Mouse (Mus musculus): ENCODE measurements at regions not wholly inside any gene's neighbourhood (a gene's known extent, or its start where the extent isn't known, plus 50 kb on each side); places are given as distances from the start of the nearest gene placed in this dataset.
"Not testable (repeated sequence)": the region's sequence is repeated elsewhere in the genome, so short reads cannot be mapped to it uniquely, and the experiment has no call there.

DNA sequence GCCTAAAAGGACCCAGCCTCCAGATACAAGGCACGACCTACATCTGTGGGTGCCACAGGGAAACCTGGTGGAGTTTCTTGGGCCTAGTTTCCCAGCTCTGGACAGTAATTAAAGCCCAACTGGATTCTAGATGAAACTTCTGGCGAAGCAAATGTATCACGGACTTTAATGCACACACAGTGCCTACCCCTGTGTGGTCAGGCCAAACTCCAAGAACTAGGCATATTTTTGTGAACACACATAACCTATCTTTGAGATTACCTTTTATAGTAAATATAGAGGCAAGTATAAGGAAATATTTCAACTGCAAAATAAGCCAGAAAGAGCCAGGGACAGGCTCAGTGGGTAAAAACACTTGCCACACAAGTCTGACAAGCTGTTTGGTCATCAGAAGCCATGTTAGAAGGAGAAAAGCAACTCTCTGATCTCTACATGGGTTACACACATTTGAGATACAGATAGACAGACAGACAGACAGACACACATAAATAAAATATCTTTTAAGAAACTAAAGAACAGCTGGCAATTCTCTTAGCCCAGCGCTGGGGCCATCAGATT is 63.7 kb upstream of the Cpm start:
- no peaks in the 10 kb centered on the region for H3K27me3 ChIP-seq
- no peak for ATAC-seq (ENCODE audit: insufficient number of reproducible peaks, low FRiP score, low TSS enrichment, low read depth)
- no peak overlapping the region for H3K9ac ChIP-seq
- H3K4me2 ChIP-seq = no peak overlapping the region
- H3K4me3 ChIP-seq = no peak overlapping the region
- WGBS = 89% methylated on average over 4 of the region's 4 CpGs
- no peaks in the 10 kb centered on the region for H3K36me3 ChIP-seq
- H3K9me3 ChIP-seq = no peaks in the 10 kb centered on the region
- H3K27ac ChIP-seq = no peak overlapping the region
- H3K4me1 ChIP-seq = peaks cover under 1% of the 10 kb centered on the region

DNA sequence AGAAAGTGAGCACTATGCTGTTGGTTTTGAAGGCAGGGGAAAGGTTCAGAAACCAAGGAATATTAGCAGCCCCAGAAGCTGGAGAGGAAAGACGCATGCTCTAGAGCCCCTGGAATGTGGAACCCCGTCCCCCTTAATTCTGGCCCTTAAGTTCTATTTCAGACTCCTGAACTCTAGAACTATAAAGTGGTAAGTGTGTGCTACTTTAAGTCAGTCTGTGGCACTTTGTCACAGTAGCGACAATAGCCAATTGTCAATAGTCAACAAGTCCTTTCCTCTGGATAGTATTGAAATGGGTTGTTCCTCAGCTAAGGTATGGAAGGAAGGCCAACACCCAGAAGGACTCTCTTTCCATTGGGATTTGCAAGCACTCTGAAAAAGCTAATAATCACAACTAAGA is 64.2 kb upstream of the Cpm start:
- ATAC-seq (ENCODE audit: insufficient number of reproducible peaks, low FRiP score, low TSS enrichment, low read depth) = no peak
- Histone ChIP-seq H3K4me3 (no peak overlapping the region), H3K27me3 (no peaks in the 10 kb centered on the region), H3K27ac (no peak overlapping the region), H3K4me1 (no peaks in the 10 kb centered on the region; the same call in 1 of the 2 replicates), H3K4me2 (no peak overlapping the region), H3K9me3 (no peaks in the 10 kb centered on the region), H3K9ac (no peak overlapping the region), H3K36me3 (no peaks in the 10 kb centered on the region)
- WGBS = 89% methylated on average over 3 of the region's 3 CpGs

DNA sequence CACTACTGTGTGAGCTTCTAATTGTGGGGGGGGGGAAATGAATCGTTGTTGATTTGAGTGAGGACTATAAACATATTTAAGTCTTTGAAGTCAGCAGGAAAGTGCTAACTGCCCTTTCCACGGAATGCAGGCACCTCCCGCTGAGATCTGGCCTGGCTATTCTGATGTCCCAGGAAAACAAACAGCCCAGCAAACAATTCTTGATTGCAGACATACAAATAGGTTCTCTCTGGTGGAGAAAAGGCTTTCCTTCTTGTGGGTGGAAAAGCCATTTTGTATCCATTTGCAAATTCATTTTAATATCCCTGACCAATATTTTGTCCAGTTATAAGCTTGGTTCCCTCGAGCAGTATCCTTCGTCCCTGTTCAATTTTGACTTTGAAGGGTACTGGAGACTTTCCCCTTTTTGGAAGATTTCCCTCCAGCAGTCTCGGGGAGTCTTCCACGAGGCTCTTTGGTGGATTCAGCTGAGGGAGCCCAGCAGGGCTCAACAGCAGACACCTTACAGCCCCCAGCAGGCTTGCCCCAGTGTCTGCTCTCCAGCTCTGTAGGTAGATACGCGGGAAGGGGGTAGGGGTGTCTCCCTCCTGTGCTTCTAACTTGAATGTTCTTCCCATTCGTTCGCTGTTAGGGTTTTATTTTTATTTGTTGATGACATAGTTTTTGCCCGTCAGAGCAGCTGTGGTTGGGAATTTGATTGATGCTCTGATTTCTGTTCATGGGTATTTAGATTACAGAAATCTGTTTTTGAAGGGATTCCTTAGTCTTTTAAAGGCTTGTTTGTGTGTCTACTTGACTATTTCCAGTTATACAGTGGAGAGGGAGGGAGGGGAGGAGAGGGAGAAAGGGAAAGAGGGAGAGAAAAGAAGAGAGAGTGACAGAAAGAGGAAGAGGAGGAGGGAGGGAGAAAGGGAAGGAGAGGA is 64.9 kb upstream of the Cpm start:
- Histone ChIP-seq H3K27ac (no peak overlapping the region), H3K9ac (no peak overlapping the region), H3K36me3 (no peaks in the 10 kb centered on the region), H3K4me2 (no peak overlapping the region), H3K4me1 (peaks cover 2% of the 10 kb centered on the region; the same call in 1 of the 2 replicates), H3K4me3 (no peak overlapping the region), H3K27me3 (no peaks in the 10 kb centered on the region), H3K9me3 (no peaks in the 10 kb centered on the region)
- ATAC-seq (ENCODE audit: insufficient number of reproducible peaks, low FRiP score, low TSS enrichment, low read depth) = no peak
- 26% methylated on average over 12 of the region's 12 CpGs for WGBS

- 55% methylated on average over 8 of the region's 8 CpGs for WGBS
- H3K27ac ChIP-seq = no peak overlapping the region
- no peaks in the 10 kb centered on the region for H3K27me3 ChIP-seq
- H3K4me2 ChIP-seq = no peak overlapping the region
- peaks cover 2% of the 10 kb centered on the region; the same call in 1 of the 2 replicates for H3K4me1 ChIP-seq
- H3K9me3 ChIP-seq = no peaks in the 10 kb centered on the region
- no peak for ATAC-seq (ENCODE audit: insufficient number of reproducible peaks, low FRiP score, low TSS enrichment, low read depth)
- no peak overlapping the region for H3K4me3 ChIP-seq
- no peak overlapping the region for H3K9ac ChIP-seq
- H3K36me3 ChIP-seq = no peaks in the 10 kb centered on the region
Measured at GRCm38 (mm10) chr10:117563429-117564117, 65.7 kb upstream of the Cpm start.

DNA sequence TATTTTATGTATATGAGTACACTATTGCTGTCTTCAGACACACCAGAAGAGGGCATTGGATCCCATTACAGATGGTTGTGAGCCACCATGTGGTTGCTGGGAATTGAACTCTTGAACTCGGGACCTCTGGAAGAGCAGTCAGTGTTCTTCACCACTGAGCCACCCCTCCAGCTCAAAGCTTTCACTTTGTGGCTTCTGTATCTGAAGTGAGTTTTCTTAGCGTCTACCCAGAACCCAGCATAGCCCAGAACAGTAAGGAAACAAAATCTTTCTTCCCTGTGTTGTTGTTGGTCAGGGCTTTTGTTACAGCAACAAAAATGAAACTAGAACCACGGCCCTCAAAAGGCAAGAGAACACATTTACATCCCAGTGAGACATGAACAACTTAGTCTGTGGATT is 66.5 kb upstream of the Cpm start:
- not testable (repeated sequence) for H3K4me3 ChIP-seq; H3K27me3 ChIP-seq; H3K4me1 ChIP-seq; ATAC-seq (ENCODE audit: insufficient number of reproducible peaks, low FRiP score, low TSS enrichment, low read depth); H3K9me3 ChIP-seq; H3K36me3 ChIP-seq; H3K9ac ChIP-seq; H3K4me2 ChIP-seq; H3K27ac ChIP-seq
- 86% methylated on average over 3 of the region's 3 CpGs for WGBS

DNA sequence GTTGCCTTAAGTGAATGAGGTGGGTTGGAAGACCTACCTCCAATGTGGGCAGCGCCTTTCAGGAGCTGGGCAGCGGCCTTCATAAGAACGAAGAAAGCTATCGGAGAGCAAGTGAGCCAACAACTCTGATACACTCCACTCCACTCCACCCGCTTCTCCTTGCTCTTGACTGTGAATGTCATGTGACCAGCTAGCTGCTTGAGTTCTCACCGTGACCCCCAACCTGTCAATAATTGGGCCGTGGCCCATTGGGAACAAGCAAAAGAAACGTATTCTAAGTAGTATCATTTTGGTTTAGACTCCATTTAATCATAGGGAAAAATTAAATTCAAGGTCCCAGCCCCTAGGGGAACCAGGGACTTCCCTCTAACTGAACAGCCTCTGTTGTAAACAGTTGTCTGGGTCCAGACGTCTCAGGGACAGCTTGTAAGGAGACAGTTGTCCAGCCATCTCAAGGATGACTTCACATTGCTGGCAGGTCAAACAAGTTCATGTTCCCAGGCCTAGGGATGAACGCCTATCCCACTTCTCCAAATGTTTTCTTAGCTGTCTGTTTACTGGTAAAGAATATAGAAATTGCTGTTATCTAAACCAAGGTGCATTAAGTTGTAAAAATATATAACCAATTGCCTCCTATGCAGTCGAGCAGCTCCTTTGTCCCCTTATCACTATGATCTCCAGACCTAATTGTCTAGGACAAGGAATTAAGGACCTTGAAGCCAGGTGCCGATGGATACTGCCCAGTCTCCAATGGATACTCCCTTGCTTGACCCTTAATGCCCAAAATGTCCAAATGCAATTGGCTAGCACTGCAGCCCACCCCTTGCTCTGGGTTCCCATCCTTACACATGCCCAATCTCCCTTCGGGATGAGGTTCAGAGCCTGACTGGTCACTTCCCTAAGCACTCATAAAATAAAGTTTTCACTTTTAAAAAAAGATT is 67.1 kb upstream of the Cpm start:
- H3K9ac ChIP-seq = no peak overlapping the region

DNA sequence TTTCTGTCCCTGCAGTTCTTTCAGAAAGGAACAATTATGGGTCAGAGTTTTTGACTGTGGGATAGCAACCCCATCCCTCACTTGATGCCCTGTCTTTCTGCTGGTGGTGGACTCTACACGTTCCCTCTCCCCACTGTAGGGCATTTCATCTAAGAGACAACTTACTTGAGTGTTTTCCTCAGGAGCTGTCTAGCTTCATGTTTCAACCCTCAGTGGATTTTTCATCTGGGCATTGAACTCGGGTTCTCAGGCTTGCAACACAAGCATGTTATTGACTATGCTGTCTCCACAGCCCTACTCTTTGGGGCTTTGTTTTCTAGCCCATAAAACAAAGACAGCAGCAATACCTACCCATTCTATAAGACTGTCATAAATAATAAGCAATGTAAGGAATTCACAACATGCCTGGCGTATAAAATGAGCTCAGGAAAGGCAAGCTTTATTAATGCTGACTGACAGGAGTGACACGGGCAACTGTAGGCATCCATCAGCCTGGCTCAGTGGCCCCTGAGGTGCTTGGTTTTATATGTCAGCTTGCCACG is 68.0 kb upstream of the Cpm start:
- Histone ChIP-seq H3K4me2 (no peak overlapping the region), H3K9ac (no peak overlapping the region), H3K27ac (no peak overlapping the region), H3K27me3 (no peaks in the 10 kb centered on the region), H3K4me3 (no peak overlapping the region), H3K9me3 (no peaks in the 10 kb centered on the region), H3K36me3 (no peaks in the 10 kb centered on the region), H3K4me1 (peaks cover 4% of the 10 kb centered on the region; the same call in 1 of the 2 replicates)
- 55% methylated on average over 5 of the region's 5 CpGs for WGBS
- ATAC-seq (ENCODE audit: insufficient number of reproducible peaks, low FRiP score, low TSS enrichment, low read depth) = no peak

More for the DNA sequence above, 67.1 kb upstream of the Cpm start:
- Histone ChIP-seq H3K27me3 (no peaks in the 10 kb centered on the region), H3K36me3 (no peaks in the 10 kb centered on the region), H3K27ac (no peak overlapping the region), H3K4me2 (no peak overlapping the region), H3K4me1 (peaks cover 2% of the 10 kb centered on the region; the same call in 1 of the 2 replicates), H3K4me3 (no peak overlapping the region), H3K9me3 (no peaks in the 10 kb centered on the region)
- 86% methylated on average over 13 of the region's 13 CpGs for WGBS
- ATAC-seq (ENCODE audit: insufficient number of reproducible peaks, low FRiP score, low TSS enrichment, low read depth) = no peak

GRCm38 (mm10) chr10:117560396-117561278 is 68.7 kb upstream of the Cpm start:
- no peak for ATAC-seq (ENCODE audit: insufficient number of reproducible peaks, low FRiP score, low TSS enrichment, low read depth)
- no peak overlapping the region for H3K4me2 ChIP-seq
- H3K27ac ChIP-seq = no peak overlapping the region
- no peaks in the 10 kb centered on the region for H3K9me3 ChIP-seq
- H3K27me3 ChIP-seq = no peaks in the 10 kb centered on the region
- H3K9ac ChIP-seq = no peak overlapping the region
- H3K4me1 ChIP-seq = peaks cover 8% of the 10 kb centered on the region; the same call in 1 of the 2 replicates
- WGBS = 68% methylated on average over 9 of the region's 9 CpGs
- H3K36me3 ChIP-seq = no peaks in the 10 kb centered on the region
- no peak overlapping the region for H3K4me3 ChIP-seq

DNA sequence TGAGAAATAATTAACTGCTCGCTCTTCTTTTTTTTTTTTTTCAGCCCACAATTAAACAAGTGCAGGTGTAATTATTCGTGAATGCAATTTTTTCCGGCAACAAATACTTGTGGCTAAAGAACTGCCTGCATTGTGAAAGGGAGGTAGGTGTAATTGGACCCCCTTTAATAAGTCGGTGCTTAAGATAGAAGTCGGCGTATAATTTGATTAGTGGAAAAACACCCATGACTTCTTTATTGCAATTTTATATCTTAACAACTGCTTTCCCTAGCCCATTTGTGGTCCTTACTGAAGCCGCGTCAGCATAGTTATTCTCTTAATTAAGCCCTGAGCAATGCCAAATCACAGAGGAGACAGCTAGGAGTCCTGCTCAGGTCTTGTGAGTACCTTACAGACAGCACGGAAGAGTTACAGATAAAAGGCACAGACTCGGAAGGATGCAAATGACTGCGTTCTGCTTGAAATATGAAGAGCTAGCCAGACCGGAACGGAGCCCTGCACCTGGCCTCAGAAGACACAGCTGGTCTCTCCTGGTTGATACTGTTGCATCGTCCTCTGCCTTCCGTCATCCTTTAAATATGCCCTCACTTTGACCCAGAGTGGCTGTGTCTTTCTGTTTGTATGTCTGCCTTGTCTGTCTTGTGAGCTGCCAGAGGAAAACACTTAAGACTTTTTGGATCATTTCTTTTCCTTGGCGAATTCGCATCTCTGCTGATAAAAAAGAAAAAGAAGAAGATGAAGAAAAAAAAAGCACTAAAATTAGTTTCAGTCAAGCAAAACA is 69.5 kb upstream of the Cpm start:
- peaks cover 12% of the 10 kb centered on the region; the same call in 1 of the 2 replicates for H3K4me1 ChIP-seq
- H3K4me2 ChIP-seq = no peak overlapping the region
- H3K9me3 ChIP-seq = no peaks in the 10 kb centered on the region
- no peak for ATAC-seq (ENCODE audit: insufficient number of reproducible peaks, low FRiP score, low TSS enrichment, low read depth)
- H3K27me3 ChIP-seq = no peaks in the 10 kb centered on the region
- 35% methylated on average over 17 of the region's 17 CpGs for WGBS
- H3K4me3 ChIP-seq = no peak overlapping the region
- no peak overlapping the region for H3K9ac ChIP-seq
- no peaks in the 10 kb centered on the region for H3K36me3 ChIP-seq
- H3K27ac ChIP-seq = no peak overlapping the region
